Mouse (Mus musculus) hindbrain, embryonic 11.5 days (tissue): ENCODE measurements around the gene Arid3c. TPM values are rescaled to one million over a fixed set of nuclear protein-coding genes. Genes with fewer than 3 reads are reported as not detected.
"Not testable (repeated sequence)": the region's sequence is repeated elsewhere in the genome, so short reads cannot be mapped to it uniquely, and the experiment has no call there.

Experiments
- ATAC-seq: fragments of 200-750 bp; cut with Nextera tagmentation; 2 replicates; pipeline ENCODE4 v1.8.0; 2017; ENCODE audit warnings: mild to moderate bottlenecking, moderate TSS enrichment, moderate library complexity; ENCODE audit not compliant: low FRiP score
- DNase-seq: peaks from one replicate; pipeline ENCODE4 v3.0.0-alpha.2; 2015; ENCODE audit warnings: low spot score
- H3K27ac ChIP-seq: fragments of 300-500 bp; sonication (generic); 2 replicates; pipeline ENCODE4 v1.5.1; 2014; ENCODE audit warnings: mild to moderate bottlenecking, low read depth, low read length
- H3K27me3 ChIP-seq: fragments of 300-500 bp; sonication (generic); 2 replicates; pipeline ENCODE4 v1.6.1; 2014; ENCODE audit warnings: mild to moderate bottlenecking, low read length, moderate library complexity, mixed read lengths; ENCODE audit not compliant: control insufficient read depth, insufficient read depth
- H3K36me3 ChIP-seq: fragments of 300-500 bp; sonication (generic); 2 replicates; pipeline ENCODE4 v1.6.1; 2014; ENCODE audit warnings: mild to moderate bottlenecking, low read length, moderate library complexity, mixed read lengths; ENCODE audit not compliant: control insufficient read depth, insufficient read depth
- H3K4me1 ChIP-seq: fragments of 300-500 bp; sonication (generic); replicated peaks from 2 replicates; pipeline ENCODE4 v1.6.1; 2014; ENCODE audit warnings: low read length, mixed read lengths; ENCODE audit not compliant: control insufficient read depth, insufficient read depth
- H3K4me2 ChIP-seq: fragments of 300-500 bp; sonication (generic); replicated peaks from 2 replicates; pipeline ENCODE4 v1.6.1; 2014; ENCODE audit warnings: mild to moderate bottlenecking, low read depth, low read length
- H3K4me3 ChIP-seq: fragments of 300-500 bp; sonication (generic); 2 replicates; pipeline ENCODE4 v1.5.1; 2014; ENCODE audit warnings: low read depth, low read length
- H3K9ac ChIP-seq: fragments of 300-500 bp; sonication (generic); 2 replicates; pipeline ENCODE4 v1.6.1; 2014; ENCODE audit warnings: low read depth, low read length
- H3K9me3 ChIP-seq: fragments of 300-500 bp; sonication (generic); 2 replicates; pipeline ENCODE4 v1.6.1; 2016; ENCODE audit warnings: low read length; ENCODE audit not compliant: control insufficient read depth
- WGBS: fragments of 180-500 bp; shearing (Covaris S2); extraction: QIAGEN DNeasy Blood & Tissue Kit; methylation state at CpG from one replicate; pipeline ENCODE4 v1.1.7; 2014; 5-methylcytosine and 5-hydroxymethylcytosine counted together
- polyA plus RNA-seq: library from polyadenylated mRNA; unstranded; fragments of >200 nt; fragmentation: Nextera tagmentation; extraction: Ambion mirVana; gene quantifications from 2 replicates; pipeline ENCODE4 v1.2.1, GENCODE M21; 2014

The Arid3c gene
- polyA plus RNA-seq, 1 experiment from 2014 or later = 0.93 TPM

- Histone ChIP-seq H3K4me2 (no peak overlapping the region), H3K27ac (peak overlapping the region; percentile 1; the same call in 1 of the 2 replicates), H3K9ac (no peak overlapping the region), H3K36me3 (no peaks in the 10 kb centered on the region), H3K4me1 (peaks cover 16% of the 10 kb centered on the region), H3K27me3 (no peaks in the 10 kb centered on the region), H3K4me3 (no peak overlapping the region), H3K9me3 (no peaks in the 10 kb centered on the region)
- ATAC-seq (0 out of 2 replicates have a peak, but pooled peaks have one; percentile 6), DNase-seq (peak; percentile 21)
- WGBS = 69% methylated on average over 19 of the region's 19 CpGs
Observed at GRCm38 (mm10) chr4:41705922-41706754, 24.8 kb downstream of the Arid3c start.

GRCm38 (mm10) chr4:41704651-41705050 lies 26.3 kb downstream of the Arid3c start:
- no peak overlapping the region for H3K9ac ChIP-seq
- H3K27me3 ChIP-seq = no peaks in the 10 kb centered on the region
- H3K27ac ChIP-seq = no peak overlapping the region
- no peak overlapping the region for H3K4me3 ChIP-seq
- ATAC-seq (no peak), DNase-seq (peak; percentile 33)
- no peak overlapping the region for H3K4me2 ChIP-seq
- peaks cover 16% of the 10 kb centered on the region for H3K4me1 ChIP-seq
- WGBS = 7% methylated on average over 5 of the region's 5 CpGs
- no peaks in the 10 kb centered on the region for H3K36me3 ChIP-seq
- no peaks in the 10 kb centered on the region for H3K9me3 ChIP-seq

- not testable (repeated sequence) for ATAC-seq, H3K9me3 ChIP-seq, H3K4me2 ChIP-seq, H3K27ac ChIP-seq, DNase-seq, H3K4me3 ChIP-seq, H3K9ac ChIP-seq, H3K27me3 ChIP-seq, H3K36me3 ChIP-seq
- H3K4me1 ChIP-seq = peaks cover 12% of the 10 kb centered on the region
- 57% methylated on average over 2 of the region's 2 CpGs for WGBS
Observed at GRCm38 (mm10) chr4:41702226-41702625, 28.7 kb downstream of the Arid3c start.

- H3K27ac ChIP-seq, H3K9ac ChIP-seq, H3K36me3 ChIP-seq, H3K4me3 ChIP-seq, H3K4me1 ChIP-seq, H3K9me3 ChIP-seq, ATAC-seq, DNase-seq, H3K4me2 ChIP-seq, H3K27me3 ChIP-seq: not testable (repeated sequence)
- WGBS = 79% methylated on average over 2 of the region's 8 CpGs
Observed at GRCm38 (mm10) chr4:41700224-41700623, 30.7 kb downstream of the Arid3c start.

- ATAC-seq, H3K4me2 ChIP-seq: not testable (repeated sequence)
Observed at GRCm38 (mm10) chr4:41699783-41700182, 31.2 kb downstream of the Arid3c start, which contains the start of gene Il11ra1. Gene Il11ra1 (plus strand): TSS chr4:41699989.

GRCm38 (mm10) chr4:41698421-41699016 lies 32.4 kb downstream of the Arid3c start:
- H3K4me2 ChIP-seq, H3K27ac ChIP-seq, DNase-seq, H3K27me3 ChIP-seq, H3K4me3 ChIP-seq, H3K9ac ChIP-seq, H3K36me3 ChIP-seq, ATAC-seq, H3K9me3 ChIP-seq, H3K4me1 ChIP-seq: not testable (repeated sequence)
- 7% methylated on average over 18 of the region's 32 CpGs for WGBS

More at GRCm38 (mm10) chr4:41699783-41700182, 31.2 kb downstream of the Arid3c start, which contains the start of gene Il11ra1:
- H3K27ac ChIP-seq, H3K4me1 ChIP-seq, DNase-seq, H3K36me3 ChIP-seq, H3K9ac ChIP-seq, H3K9me3 ChIP-seq, H3K27me3 ChIP-seq, H3K4me3 ChIP-seq: not testable (repeated sequence)
- WGBS = 71% methylated on average over 9 of the region's 10 CpGs

- H3K4me1 ChIP-seq, H3K27me3 ChIP-seq, ATAC-seq, H3K4me3 ChIP-seq, H3K27ac ChIP-seq, H3K36me3 ChIP-seq, H3K4me2 ChIP-seq, H3K9ac ChIP-seq, H3K9me3 ChIP-seq: not testable (repeated sequence)
- DNase-seq = peak; percentile 81
- WGBS = 16% methylated on average over 25 of the region's 40 CpGs
Observed at GRCm38 (mm10) chr4:41696930-41697841, 33.8 kb downstream of the Arid3c start, which contains the start of gene Cntfr. Gene Cntfr (minus strand): TSS chr4:41697089.

GRCm38 (mm10) chr4:41696452-41696851 lies 34.5 kb downstream of the Arid3c start:
- not testable (repeated sequence) for H3K27ac ChIP-seq, H3K9me3 ChIP-seq, H3K27me3 ChIP-seq, H3K36me3 ChIP-seq, H3K4me3 ChIP-seq, H3K4me2 ChIP-seq, ATAC-seq, H3K9ac ChIP-seq, H3K4me1 ChIP-seq
- WGBS = 3% methylated on average over 8 of the region's 15 CpGs
- DNase-seq = peak; percentile 22
